Mouse (Mus musculus) heart, adult 18-20 months (tissue): ENCODE results near the gene Lat2. TPM values are rescaled to one million over a fixed set of nuclear protein-coding genes. Genes with fewer than 3 reads are reported as not detected.

Experiments used
- DNase-seq, 2 experiments: peaks; one replicate each; pipeline ENCODE4 v3.0.0; 2021 to 2022; ENCODE audit warnings: mixed read lengths in 1 of 2
- microRNA-seq, 2 experiments: library from miRNA; unstranded; fragments of <30 nt; microRNA quantifications; one replicate each; pipeline ENCODE4 v1.2.0; 2022
- total RNA-seq, 2 experiments: library from RNA; stranded (reverse); gene quantifications; 2 replicates each; pipeline ENCODE4 v1.2.3; 2021

The Lat2 gene
- total RNA-seq, 2 experiments from 2014 or later = 2.0 to 2.4 TPM

DNA sequence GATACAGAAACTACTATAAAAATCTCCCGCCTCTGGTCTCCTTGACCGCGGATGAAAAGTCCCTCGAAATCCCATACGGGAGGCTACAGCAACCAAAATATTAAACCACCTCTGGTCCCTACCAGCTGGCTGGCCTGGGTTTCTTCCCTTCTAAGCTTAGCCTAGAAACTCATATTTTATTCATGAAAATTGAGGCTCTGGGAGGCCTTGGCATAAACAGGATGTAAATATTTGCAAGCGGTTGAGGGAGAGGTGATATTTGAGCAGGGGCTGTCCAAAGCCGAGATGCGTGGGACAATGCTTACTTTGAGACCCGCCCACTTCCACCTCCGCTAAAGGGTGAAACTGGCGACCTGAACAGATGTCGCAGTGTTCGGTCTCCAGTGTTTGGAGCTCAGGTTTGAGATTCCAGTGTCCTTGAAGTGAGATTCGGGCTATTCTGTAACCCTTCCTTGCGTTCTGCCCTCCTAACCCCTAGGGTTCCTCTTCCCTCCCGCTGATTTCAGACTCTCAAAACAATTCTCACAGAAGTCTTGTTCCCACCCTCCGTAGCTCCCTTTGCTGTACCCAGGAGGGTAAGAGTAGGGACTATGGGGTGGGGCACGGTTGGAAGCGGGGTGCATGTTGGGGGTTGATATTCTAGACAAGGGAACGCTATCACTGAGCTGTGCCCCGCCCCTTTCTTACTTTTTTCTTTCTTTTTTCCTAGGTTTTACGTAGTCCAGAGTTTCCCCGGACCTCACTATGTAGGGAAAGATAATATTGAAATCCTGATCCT, 42.9 kb downstream of the Lat2 start:
- DNase-seq = peak; percentile 80 to 86

DNA sequence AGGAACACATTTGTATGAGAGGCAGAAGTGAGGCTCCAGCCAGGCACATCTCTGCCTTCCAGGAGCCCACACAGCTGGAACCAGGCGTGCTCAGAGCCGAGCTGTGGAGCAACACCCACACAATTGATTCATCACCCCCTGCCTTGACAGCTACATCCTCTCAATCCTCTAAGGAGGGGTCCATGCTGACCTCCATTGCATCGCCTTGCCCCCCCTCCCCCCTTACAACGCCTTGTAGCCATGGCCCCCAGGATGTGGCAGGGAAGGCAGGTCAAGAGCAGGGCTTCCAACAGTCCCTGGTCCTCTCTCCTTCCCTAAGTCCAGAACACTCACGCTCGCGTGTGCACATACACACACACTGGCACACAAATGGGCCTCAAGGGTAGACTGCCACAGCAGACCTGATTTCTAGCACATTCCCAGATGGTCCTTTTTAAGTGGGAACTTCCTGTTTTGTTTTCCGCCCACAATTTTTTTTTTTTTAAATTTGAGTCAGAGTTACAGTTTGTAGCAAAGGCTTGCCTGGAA, 45.8 kb downstream of the Lat2 start:
- DNase-seq = peak; percentile 32 to 63

DNA sequence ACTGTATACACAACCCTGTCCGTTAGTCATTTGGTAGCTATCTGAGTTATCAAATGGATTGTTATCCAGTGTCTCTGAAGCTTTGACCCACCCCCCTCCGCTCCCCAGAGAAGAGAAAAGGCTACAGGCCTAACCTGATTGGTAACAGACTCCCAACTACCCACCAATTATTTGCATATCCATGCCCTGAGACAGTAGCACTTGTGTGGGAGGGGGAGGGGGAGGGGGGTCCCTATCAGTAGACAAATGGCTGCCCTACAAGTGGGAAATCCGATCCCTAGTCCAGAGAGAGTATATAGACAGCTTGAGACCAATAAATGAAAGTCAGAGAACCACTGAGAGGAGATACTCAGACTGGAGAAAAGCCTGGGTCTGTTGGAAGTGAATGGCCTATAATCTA, 46.8 kb downstream of the Lat2 start:
- DNase-seq = no peak

DNA sequence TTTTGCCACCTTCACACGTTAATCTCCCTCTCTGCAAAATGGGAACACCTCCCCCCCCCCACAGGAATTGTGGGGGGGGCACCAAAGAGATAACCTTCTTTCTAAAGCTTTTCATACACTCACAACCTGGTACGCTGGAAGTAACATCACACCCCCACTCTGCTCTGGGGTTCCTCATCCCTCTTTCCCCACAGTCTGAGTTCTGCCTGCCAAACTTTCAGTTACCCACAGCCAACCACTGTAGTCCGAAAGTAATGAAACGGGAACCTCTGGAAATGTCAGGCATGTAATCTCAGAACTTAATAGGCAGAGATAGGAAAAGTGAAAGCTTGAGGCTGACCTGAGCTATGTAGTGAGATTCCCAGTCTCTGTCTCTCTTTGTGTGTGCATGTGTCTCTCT, 47.4 kb downstream of the Lat2 start:
- peak in 1 of 2 experiments; percentile 21 for DNase-seq

DNA sequence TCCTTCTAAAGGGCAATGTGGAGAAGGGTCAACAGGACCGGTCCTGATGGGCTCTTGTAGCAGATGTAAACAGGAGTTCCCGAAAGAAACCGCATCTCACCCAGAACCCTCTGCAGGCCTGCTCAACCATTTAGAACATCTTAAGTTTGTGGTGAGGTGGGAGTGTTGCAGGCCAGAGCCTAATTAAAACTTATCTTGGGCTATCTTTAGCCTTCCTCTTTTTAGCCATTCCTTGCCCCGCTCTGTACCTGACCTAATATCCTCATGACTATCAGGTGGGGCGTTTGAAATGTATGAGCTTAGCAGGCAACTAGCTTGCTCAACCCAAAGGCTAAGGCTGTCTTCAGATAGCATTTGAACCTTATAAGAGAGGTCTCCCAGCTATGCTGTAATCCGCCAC, 49.1 kb downstream of the Lat2 start:
- no peak for DNase-seq

DNA sequence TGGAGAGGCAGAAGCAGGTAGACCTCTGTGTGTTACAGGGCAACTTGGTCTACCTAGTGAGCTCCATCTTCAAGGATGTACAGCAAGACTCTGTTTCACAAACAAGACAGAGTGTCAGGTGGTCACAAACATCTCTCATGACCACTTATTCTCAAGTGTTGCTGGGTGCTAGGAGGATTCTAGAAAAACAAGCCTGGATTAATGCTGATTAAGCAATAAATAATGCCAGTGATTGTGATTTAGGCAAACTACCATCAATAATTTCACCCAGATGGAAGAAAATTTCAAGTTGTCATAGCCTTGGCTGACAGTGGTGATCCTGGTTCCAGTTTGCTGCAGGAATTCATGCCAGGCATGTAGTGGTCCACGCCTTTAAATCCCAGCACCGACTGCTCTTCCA, 50.6 kb downstream of the Lat2 start:
- no peak for DNase-seq

DNA sequence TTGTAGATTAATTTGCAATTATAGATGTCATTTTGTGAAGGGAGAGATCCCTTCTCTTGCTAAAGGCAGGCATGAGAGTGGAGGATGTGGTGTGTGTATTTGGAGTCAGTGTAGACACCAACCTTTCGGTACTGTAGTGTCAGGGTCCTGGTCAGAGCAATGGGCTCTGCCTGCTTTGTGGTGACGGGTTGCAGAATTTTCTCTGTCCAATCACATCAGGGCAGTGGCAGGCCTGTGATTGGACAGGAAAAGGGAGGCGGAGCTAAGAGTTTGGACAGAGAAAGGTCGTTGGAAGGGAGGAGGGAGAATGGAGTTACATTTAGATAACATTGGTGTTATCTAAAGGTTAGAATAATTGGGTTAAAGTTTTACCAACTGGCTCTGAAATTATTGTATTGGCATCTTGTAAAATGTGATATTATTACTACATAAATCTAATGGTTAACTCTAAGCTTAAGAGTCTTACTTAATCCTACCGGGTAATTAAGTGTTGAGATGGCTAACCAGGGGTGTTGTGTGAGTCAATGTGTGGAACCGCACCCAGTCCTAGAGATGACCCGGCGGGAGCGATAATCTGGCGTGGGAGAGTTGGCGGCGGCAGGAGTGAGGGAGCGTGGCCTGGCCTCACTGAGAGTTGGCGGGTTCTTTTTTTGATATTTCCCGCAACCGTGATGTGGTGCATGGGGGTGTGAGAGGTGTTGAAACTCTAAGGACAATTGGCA, 54.2 kb downstream of the Lat2 start:
- DNase-seq = no peak

DNA sequence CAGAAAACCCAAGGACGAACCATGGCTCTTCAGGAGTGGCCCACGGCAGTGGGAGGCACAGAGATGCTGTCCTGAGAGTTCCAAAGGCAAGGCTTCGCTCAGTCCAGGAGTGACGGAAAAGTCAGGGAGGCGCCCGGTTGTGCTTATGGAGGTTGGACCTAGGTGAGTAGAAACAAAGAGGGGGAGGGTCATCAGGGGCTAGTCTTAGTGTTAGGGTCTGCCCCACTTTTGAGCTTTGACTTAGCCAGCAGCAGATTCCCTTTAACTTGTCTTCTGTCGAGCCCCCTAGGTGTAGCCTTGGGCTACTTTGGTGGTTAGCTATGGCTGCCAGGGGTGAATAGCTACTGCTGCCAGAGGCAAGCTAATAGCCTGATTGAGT, 54.8 kb downstream of the Lat2 start, which contains the start of gene Syna:
Gene Syna (minus strand): TSS at position 101 of the 379 bp plus-strand sequence.
- DNase-seq = no peak

DNA sequence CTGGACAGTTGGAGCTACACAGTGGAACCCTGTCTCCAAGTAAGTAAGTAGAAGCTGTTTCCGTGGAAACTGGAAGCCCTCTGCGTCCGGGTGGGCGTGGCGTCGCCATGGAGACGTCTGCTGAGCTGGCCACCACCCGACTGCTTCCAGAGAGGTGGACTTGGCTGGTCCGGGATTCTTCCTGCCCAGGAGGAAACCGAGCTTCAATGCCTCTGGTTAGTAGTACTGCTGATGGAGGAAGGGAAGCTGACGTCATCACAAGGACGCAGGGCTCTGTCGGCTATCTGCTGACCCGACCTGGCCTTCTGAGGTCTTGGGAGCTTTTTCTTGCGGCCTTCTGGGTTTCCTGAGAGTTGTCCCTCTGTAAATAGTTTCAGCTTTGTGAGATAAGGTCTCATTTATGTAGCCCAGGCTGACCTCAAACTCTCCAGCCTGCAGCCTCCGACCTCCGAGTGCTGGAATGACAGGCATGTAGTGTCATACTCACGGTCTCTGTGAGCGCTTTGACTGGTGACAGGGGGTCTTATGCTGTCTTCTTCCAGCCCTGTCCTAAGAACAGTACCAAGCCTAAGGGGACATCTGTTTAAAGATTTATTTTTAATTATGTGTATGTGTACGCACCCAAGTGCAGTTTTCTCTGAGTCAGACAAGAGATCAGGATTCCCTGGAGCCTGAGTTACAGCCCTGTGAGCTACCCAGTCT, 59.2 kb downstream of the Lat2 start:
- peak; percentile 86 to 93 for DNase-seq

DNA sequence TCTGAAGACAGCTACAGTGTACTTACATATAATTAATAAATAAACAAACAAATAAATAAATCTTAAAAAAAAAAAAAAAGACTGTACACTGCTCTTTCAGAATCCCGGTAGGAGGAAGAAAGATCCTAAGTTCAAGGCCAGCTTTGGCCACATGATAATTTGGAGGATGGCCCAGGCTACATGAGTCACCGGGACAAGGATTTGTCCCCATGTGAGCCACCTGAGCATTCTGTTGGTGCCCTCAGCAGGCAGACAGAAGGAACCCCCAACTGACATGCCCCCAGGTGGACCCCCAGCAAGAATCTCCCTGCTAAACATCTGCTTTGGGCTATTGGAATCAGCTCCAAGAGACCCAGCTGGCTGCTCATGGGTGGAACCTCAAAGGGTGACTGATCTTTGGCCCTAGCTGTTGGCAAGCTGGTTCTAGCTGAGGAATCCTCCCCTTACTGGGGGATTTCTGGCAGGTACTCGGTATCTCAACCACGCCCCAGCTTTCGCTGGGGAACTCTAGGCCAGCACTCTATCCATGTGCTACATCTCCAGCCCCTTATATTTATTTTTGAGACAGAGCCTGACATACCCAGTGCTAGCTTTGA, 60.8 kb downstream of the Lat2 start:
- no peak for DNase-seq

DNA sequence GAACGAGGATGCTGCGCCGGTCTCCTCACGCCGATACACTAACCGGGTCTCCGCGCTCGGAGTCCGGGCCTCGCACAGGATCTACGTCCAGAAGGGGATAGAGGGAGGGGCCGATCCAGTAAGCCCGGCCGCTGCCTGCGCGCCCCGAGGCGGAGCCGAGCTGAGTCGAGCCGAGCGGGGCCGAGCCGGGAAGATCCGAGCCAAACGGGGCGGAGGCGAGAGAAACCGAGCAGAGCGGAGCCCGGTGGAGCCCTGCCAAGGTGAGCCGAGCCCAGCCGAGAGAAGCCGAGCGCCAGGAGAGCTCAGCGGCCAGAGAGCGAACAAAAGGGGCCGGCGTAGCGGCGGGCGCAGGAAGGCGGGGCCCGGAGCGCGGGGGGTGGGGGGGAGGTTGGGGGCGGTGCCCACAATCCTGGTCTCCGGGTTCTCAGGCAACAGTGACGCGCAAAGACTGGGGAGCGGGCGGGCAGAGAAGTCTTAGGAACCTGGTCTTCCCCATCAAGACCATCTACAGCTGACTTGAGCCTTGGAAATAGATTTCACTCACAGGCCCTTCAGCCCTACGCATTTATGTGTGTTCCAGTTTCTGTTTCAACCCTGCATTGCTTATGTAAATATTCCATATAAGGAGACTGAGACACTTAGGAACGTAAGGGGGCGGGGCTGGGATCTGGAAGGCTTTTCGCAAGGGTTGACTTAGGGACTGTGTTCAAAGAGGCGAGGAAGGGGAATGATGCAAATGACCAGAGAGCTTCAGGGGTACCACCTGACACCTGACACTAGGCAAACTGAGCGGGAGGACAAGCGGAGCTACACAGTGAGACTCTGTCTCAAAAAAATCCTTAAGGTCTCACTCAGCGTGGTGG, 62.5 kb downstream of the Lat2 start, which contains the start of gene Clip2:
Gene Clip2 (minus strand): TSS at position 325 of the 863 bp plus-strand sequence.
- DNase-seq = peak; percentile 98 to 99

DNA sequence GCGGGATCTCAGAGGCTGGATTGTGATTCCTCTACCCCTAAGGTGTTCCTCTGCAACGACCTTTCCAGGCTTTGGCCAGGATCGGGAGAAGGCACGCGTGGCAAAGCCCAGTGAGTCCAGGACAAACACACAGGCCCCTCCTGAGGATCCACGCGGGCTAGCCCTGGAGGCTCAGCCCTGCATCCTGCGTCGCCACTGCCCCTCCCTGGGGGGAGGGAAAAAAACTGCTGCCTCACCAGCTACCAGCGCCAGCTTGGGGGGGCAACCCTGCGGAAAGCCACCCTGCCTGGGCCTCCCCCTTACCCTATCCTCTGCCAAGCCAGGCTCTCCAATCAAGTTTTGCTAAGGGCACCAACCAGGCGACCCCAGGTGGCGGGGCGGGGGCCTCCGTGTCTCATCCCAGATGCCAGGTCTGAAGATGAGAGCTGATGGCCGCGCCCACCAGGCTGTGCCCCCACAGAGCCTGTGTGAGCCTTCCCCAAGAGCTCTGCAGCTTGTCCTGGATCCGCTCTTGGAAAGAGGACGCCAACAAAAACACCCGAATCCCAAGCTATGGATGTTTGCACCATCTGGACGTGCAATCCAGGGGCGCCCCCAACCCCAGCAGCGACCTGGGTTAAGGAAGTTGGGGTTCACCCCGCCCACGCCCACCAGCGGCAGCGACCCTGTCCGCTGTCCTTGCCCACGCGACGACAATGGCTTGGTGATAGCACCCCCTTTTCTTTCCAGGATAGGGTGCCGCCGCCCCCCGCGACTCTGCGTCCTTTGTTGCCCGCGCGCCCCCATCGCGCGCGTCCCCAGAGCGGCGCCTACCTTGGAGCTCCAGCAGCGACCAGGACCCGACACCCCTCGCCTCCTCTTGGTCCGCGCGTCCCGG, 63.4 kb downstream of the Lat2 start:
- peak; percentile 58 for DNase-seq

DNA sequence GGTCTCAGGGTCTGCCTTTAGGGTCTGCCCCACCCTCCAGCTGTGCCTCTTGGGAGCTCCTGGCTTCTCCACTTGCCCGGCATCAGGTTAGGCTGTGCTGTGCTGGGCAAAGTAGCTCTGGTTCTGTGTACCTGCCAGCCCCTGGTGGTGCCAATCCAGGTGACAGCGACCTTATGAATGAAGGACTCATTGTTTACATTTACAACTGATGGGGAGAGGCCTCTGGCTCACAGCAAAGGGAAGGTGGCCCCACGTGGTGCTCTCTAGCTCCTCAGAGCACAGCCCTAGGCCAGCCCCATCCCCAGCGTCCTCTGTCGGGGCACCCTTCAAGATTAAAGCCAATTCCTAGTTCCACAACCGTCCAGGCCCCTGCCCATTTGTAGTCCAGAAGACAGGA, 64.0 kb downstream of the Lat2 start:
- no peak for DNase-seq

Small RNA genes within 50 kb of the gene (microRNA-seq; reads per million reads assigned to microRNA genes)
- 0.38 to 0.81 reads per million in 2 experiments for gene Mir7228

Other genes with a start within 250 kb of the Lat2 start
- 10 to 100 TPM; 18.2 to 20.5 TPM for gene Gtf2ird1, start 158.3 kb downstream of the Lat2 start, total RNA-seq
- 1 to 10 TPM; 5.8 TPM for gene Clip2, start 62.6 kb downstream of the Lat2 start, total RNA-seq
- not detected for gene Syna, start 54.9 kb downstream of the Lat2 start, total RNA-seq
- gene Rfc2, start 33.7 kb downstream of the Lat2 start, total RNA-seq = 10 to 100 TPM; 20.7 to 25.0 TPM
- 100 to 1,000 TPM; 132 to 136 TPM for gene Eif4h, start 24.5 kb upstream of the Lat2 start, total RNA-seq
- gene Limk1, start 73.6 kb upstream of the Lat2 start, total RNA-seq = 1 to 10 TPM; 4.3 to 5.1 TPM
- gene Eln, start 132.3 kb upstream of the Lat2 start, total RNA-seq = 10 to 100 TPM; 26.0 to 26.7 TPM